Mouse (Mus musculus): ENCODE measurements around the gene Wdr20.
"Not testable (repeated sequence)": the region's sequence is repeated elsewhere in the genome, so short reads cannot be mapped to it uniquely, and the experiment has no call there.

Wdr20 gene

GRCm38 (mm10) chr12:110713784-110714183, 24.0 kb upstream of the Wdr20 start:
- no peak for DNase-seq (ENCODE audit: low spot score)

- DNase-seq (ENCODE audit: low spot score) = no peak
Observed at GRCm38 (mm10) chr12:110714215-110714614, 23.5 kb upstream of the Wdr20 start.

- DNase-seq (ENCODE audit: low spot score) = no peak
Observed at GRCm38 (mm10) chr12:110716004-110716403, 21.7 kb upstream of the Wdr20 start.

GRCm38 (mm10) chr12:110725051-110725450, 12.7 kb upstream of the Wdr20 start:
- DNase-seq (ENCODE audit: low spot score) = no peak

GRCm38 (mm10) chr12:110725489-110725888, 12.3 kb upstream of the Wdr20 start:
- DNase-seq (ENCODE audit: low spot score) = no peak

- no peak for DNase-seq (ENCODE audit: low spot score)
Observed at GRCm38 (mm10) chr12:110726428-110726827, 11.3 kb upstream of the Wdr20 start.

- not testable (repeated sequence) for DNase-seq (ENCODE audit: low spot score)
Observed at GRCm38 (mm10) chr12:110733254-110733653, 4.5 kb upstream of the Wdr20 start.

GRCm38 (mm10) chr12:110736641-110737040, 1.1 kb upstream of the Wdr20 start:
- DNase-seq (ENCODE audit: low spot score) = peak; percentile 12

- DNase-seq (ENCODE audit: low spot score) = no peak
Observed at GRCm38 (mm10) chr12:110738158-110738921, 596 bp downstream of the Wdr20 start.

GRCm38 (mm10) chr12:110750770-110751439, 13.2 kb downstream of the Wdr20 start:
- DNase-seq (ENCODE audit: low spot score) = no peak

- DNase-seq (ENCODE audit: low spot score) = no peak
Observed at GRCm38 (mm10) chr12:110752703-110753102, 15.0 kb downstream of the Wdr20 start.

- DNase-seq (ENCODE audit: low spot score) = no peak
Observed at GRCm38 (mm10) chr12:110753976-110754375, 16.2 kb downstream of the Wdr20 start.

GRCm38 (mm10) chr12:110757161-110757560, 19.4 kb downstream of the Wdr20 start:
- no peak for DNase-seq (ENCODE audit: low spot score)

GRCm38 (mm10) chr12:110758932-110759331, 21.2 kb downstream of the Wdr20 start:
- DNase-seq (ENCODE audit: low spot score) = no peak

GRCm38 (mm10) chr12:110762321-110762720, 24.6 kb downstream of the Wdr20 start:
- no peak for DNase-seq (ENCODE audit: low spot score)

GRCm38 (mm10) chr12:110764531-110764930, 26.8 kb downstream of the Wdr20 start:
- DNase-seq (ENCODE audit: low spot score) = no peak

GRCm38 (mm10) chr12:110768562-110768961, 30.8 kb downstream of the Wdr20 start:
- DNase-seq (ENCODE audit: low spot score) = no peak

- no peak for DNase-seq (ENCODE audit: low spot score)
Observed at GRCm38 (mm10) chr12:110769660-110770297, 32.0 kb downstream of the Wdr20 start.

- DNase-seq (ENCODE audit: low spot score) = no peak
Observed at GRCm38 (mm10) chr12:110770479-110771247, 32.9 kb downstream of the Wdr20 start.

GRCm38 (mm10) chr12:110771961-110772360, 34.2 kb downstream of the Wdr20 start:
- DNase-seq (ENCODE audit: low spot score) = no peak

GRCm38 (mm10) chr12:110775628-110776426, 38.1 kb downstream of the Wdr20 start:
- DNase-seq (ENCODE audit: low spot score) = peak; percentile 74
